Mouse (Mus musculus) liver, adult 2 months (tissue): ENCODE data around the gene Tab1.

Experiments used
- CTCF ChIP-seq: fragments of 200-500 bp; IDR thresholded peaks from 2 replicates; pipeline ENCODE4 v1.5.1; 2011; ENCODE audit warnings: low read depth, low read length, control low read depth
- POLR2A ChIP-seq: fragments of 200-500 bp; IDR thresholded peaks from 2 replicates; pipeline ENCODE4 v1.6.1; 2011; ENCODE audit warnings: low read length, control low read depth; ENCODE audit not compliant: insufficient read depth; ENCODE audit errors: extremely low read depth

DNA sequence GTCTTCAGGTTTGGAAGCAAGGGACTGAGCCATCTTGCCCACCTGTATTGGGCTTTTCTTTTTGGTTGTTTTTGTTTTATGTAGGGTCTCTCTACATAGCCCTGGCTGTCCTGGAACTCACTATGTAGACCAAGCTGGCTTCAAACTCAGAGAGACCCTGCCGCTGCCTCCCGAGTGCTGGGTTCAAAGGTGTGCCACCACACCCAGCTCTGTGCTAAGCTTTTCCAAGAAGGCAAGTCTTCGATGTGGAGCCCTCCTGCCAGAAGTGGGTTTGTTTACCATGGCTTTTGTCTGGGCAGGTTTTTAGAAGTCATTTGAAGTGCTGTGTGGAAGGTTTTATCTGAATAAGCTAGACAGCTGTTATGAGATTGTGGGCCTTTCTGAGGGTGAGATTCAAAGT is 8.0 kb downstream of the Tab1 start:
- TF ChIP-seq CTCF (no peak), POLR2A (no peak)
